Mouse (Mus musculus) heart, embryonic 14.5 days (tissue): ENCODE measurements around the gene Alpk1. TPM values are rescaled to one million over a fixed set of nuclear protein-coding genes. Genes with fewer than 3 reads are reported as not detected.
A peak's percentile ranks its signal among the peaks of the same experiment; 100 is the strongest.

Experiments used
- ATAC-seq: fragments of 200-750 bp; cut with Nextera tagmentation; 2 replicates; pipeline ENCODE4 v1.8.0; 2017; ENCODE audit warnings: low read depth, moderate TSS enrichment; ENCODE audit not compliant: insufficient number of reproducible peaks, insufficient read depth, low FRiP score
- H3K27ac ChIP-seq, 2 experiments: fragments of 200-500 bp in 1 of 2; fragments of 300-500 bp in 1 of 2; sonication (generic) in 1 of 2; replicated peaks in 1 of 2; 2 replicates each; pipeline ENCODE4 v1.5.1; 2012 to 2014; ENCODE audit warnings: low read depth in 2 of 2, low read length in 2 of 2, control low read depth in 1 of 2, mild to moderate bottlenecking in 1 of 2, mixed read lengths in 1 of 2; ENCODE audit not compliant: control insufficient read depth in 1 of 2, insufficient read depth in 1 of 2
- H3K27me3 ChIP-seq: fragments of 300-500 bp; sonication (generic); 2 replicates; pipeline ENCODE4 v1.6.1; 2014; ENCODE audit warnings: mild to moderate bottlenecking, low read length, control low read depth; ENCODE audit not compliant: control insufficient read depth, insufficient read depth
- H3K36me3 ChIP-seq: fragments of 300-500 bp; sonication (generic); 2 replicates; pipeline ENCODE4 v1.6.1; 2014; ENCODE audit warnings: mild to moderate bottlenecking, control low read depth, low read length, mixed read lengths; ENCODE audit not compliant: control insufficient read depth, insufficient read depth
- H3K4me1 ChIP-seq, 2 experiments: fragments of 200-500 bp in 1 of 2; fragments of 300-500 bp in 1 of 2; sonication (generic) in 1 of 2; 2 replicates each; pipeline ENCODE4 v1.6.1; 2012 to 2014; ENCODE audit warnings: low read length in 2 of 2, control low read depth in 1 of 2, mixed read lengths in 1 of 2; ENCODE audit not compliant: control insufficient read depth in 2 of 2, insufficient read depth in 2 of 2
- H3K4me2 ChIP-seq: fragments of 300-500 bp; sonication (generic); 2 replicates; pipeline ENCODE4 v1.6.1; 2014; ENCODE audit warnings: mild to moderate bottlenecking, low read length
- H3K4me3 ChIP-seq, 2 experiments: fragments of 200-500 bp in 1 of 2; fragments of 300-500 bp in 1 of 2; sonication (generic) in 1 of 2; 2 replicates each; pipeline ENCODE4 v1.5.1; 2012 to 2014; ENCODE audit warnings: low read length in 2 of 2, mild to moderate bottlenecking in 2 of 2, control low read depth in 1 of 2, low read depth in 1 of 2, moderate library complexity in 1 of 2; ENCODE audit not compliant: control insufficient read depth in 1 of 2, insufficient read depth in 1 of 2
- H3K9ac ChIP-seq: fragments of 300-500 bp; sonication (generic); 2 replicates; pipeline ENCODE4 v1.6.1; 2014; ENCODE audit warnings: mild to moderate bottlenecking, low read length
- H3K9me3 ChIP-seq: fragments of 300-500 bp; sonication (generic); 2 replicates; pipeline ENCODE4 v1.6.1; 2016; ENCODE audit warnings: low read length, control low read depth; ENCODE audit not compliant: control insufficient read depth
- WGBS: fragments of 180-500 bp; shearing (Covaris S2); extraction: QIAGEN DNeasy Blood & Tissue Kit; methylation state at CpG from one replicate; pipeline ENCODE4 v1.1.7; 2014; 5-methylcytosine and 5-hydroxymethylcytosine counted together
- polyA plus RNA-seq: library from polyadenylated mRNA; unstranded; fragments of >200 nt; fragmentation: Nextera tagmentation; extraction: Ambion mirVana; gene quantifications from 2 replicates; pipeline ENCODE4 v1.2.1, GENCODE M21; 2014

The Alpk1 gene
- polyA plus RNA-seq, 1 experiment from 2014 or later, result 2.0 TPM

DNA sequence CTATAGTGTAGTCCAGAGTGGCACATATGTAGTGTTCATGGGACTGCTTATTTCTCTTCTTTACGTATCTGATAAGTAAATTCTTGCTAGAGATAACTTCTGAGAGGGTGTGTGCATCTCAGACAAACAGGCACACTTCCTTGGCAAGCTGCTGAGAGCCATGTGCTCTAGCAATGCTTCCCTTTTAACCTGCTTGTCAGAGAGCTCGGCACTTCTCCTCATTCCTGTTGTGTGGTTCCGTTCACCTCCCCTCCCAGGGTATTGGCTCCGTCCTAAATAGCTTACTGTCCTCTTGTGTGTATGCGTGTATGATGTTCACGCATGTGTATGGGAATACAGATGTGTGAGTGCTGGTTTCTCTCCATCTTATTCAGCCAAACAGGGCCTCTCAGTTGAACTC is 23.9 kb downstream of the Alpk1 start:
- Histone ChIP-seq H3K4me3 (no peak overlapping the region), H3K4me1 (no peaks in the 10 kb centered on the region), H3K27ac (no peak overlapping the region), H3K9ac (no peak overlapping the region), H3K9me3 (no peaks in the 10 kb centered on the region), H3K4me2 (no peak overlapping the region), H3K36me3 (no peaks in the 10 kb centered on the region), H3K27me3 (peaks cover 33% of the 10 kb centered on the region)
- 67% methylated on average over 6 of the region's 6 CpGs for WGBS
- no peak for ATAC-seq

GRCm38 (mm10) chr3:127749981-127750562 is 30.3 kb downstream of the Alpk1 start:
- Histone ChIP-seq H3K4me3 (0 out of 4 replicates have a peak overlapping the region, but pooled peaks of 1 of the 2 experiments have one; percentile 1), H3K27me3 (peaks cover 48% of the 10 kb centered on the region), H3K4me1 (no peaks in the 10 kb centered on the region), H3K4me2 (peak overlapping the region; percentile 53), H3K9me3 (no peaks in the 10 kb centered on the region), H3K9ac (no peak overlapping the region), H3K36me3 (no peaks in the 10 kb centered on the region), H3K27ac (no peak overlapping the region)
- 22% methylated on average over 12 of the region's 12 CpGs for WGBS
- no peak for ATAC-seq

- peak overlapping the region; percentile 53 for H3K4me2 ChIP-seq
- no peaks in the 10 kb centered on the region for H3K9me3 ChIP-seq
- no peaks in the 10 kb centered on the region for H3K4me1 ChIP-seq
- no peak for ATAC-seq
- 27% methylated on average over 9 of the region's 9 CpGs for WGBS
- peak overlapping the region in 1 of 2 experiments; percentile 0; a peak in 2 of 4 replicates for H3K4me3 ChIP-seq
- H3K27me3 ChIP-seq, result peaks cover 43% of the 10 kb centered on the region
- H3K9ac ChIP-seq, result no peak overlapping the region
- H3K36me3 ChIP-seq, result no peaks in the 10 kb centered on the region
- H3K27ac ChIP-seq, result no peak overlapping the region
These were observed 31.1 kb downstream of the Alpk1 start for GRCm38 (mm10) chr3:127749266-127749665.

GRCm38 (mm10) chr3:127748644-127749043 is 31.7 kb downstream of the Alpk1 start:
- WGBS, result 66% methylated on average over 4 of the region's 4 CpGs
- no peak overlapping the region for H3K4me3 ChIP-seq
- no peaks in the 10 kb centered on the region for H3K9me3 ChIP-seq
- no peak overlapping the region for H3K27ac ChIP-seq
- peaks cover 43% of the 10 kb centered on the region for H3K27me3 ChIP-seq
- H3K9ac ChIP-seq, result no peak overlapping the region
- ATAC-seq, result no peak
- no peaks in the 10 kb centered on the region for H3K36me3 ChIP-seq
- H3K4me2 ChIP-seq, result no peak overlapping the region
- H3K4me1 ChIP-seq, result no peaks in the 10 kb centered on the region

- H3K4me1 ChIP-seq, result no peaks in the 10 kb centered on the region
- no peak overlapping the region for H3K4me3 ChIP-seq
- peaks cover 6% of the 10 kb centered on the region; the same call in 1 of the 2 replicates for H3K9me3 ChIP-seq
- H3K4me2 ChIP-seq, result no peak overlapping the region
- no peak overlapping the region for H3K9ac ChIP-seq
- H3K27me3 ChIP-seq, result peaks cover 43% of the 10 kb centered on the region
- ATAC-seq, result no peak
- 27% methylated on average over 16 of the region's 16 CpGs for WGBS
- H3K36me3 ChIP-seq, result no peaks in the 10 kb centered on the region
- H3K27ac ChIP-seq, result no peak overlapping the region
These were observed 34.3 kb downstream of the Alpk1 start for GRCm38 (mm10) chr3:127745911-127746640.

DNA sequence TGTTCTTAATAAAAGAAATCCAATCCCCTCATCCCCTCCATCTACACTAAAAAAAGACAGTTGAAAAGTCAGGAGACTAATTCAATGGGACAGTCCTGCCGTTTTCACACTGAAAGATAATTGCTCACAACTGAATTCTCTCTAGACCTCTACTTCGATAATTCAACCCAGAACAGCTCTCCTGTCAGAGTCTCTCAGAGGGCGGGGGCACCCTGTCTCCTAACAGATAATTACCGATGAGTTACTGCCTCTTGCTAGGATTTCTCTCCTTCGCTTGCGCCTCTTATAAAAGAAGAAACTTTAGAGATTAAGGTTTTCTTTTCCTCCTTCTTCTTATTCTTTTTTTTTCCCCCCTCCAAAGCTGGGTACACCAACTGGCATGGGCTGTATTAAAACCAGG is 34.8 kb downstream of the Alpk1 start:
- no peak for ATAC-seq
- H3K9me3 ChIP-seq, result peaks cover 6% of the 10 kb centered on the region; the same call in 1 of the 2 replicates
- no peak overlapping the region for H3K4me3 ChIP-seq
- 39% methylated on average over 6 of the region's 6 CpGs for WGBS
- no peaks in the 10 kb centered on the region for H3K36me3 ChIP-seq
- no peak overlapping the region for H3K9ac ChIP-seq
- no peak overlapping the region for H3K4me2 ChIP-seq
- no peaks in the 10 kb centered on the region for H3K4me1 ChIP-seq
- peaks cover 40% of the 10 kb centered on the region for H3K27me3 ChIP-seq
- no peak overlapping the region for H3K27ac ChIP-seq

DNA sequence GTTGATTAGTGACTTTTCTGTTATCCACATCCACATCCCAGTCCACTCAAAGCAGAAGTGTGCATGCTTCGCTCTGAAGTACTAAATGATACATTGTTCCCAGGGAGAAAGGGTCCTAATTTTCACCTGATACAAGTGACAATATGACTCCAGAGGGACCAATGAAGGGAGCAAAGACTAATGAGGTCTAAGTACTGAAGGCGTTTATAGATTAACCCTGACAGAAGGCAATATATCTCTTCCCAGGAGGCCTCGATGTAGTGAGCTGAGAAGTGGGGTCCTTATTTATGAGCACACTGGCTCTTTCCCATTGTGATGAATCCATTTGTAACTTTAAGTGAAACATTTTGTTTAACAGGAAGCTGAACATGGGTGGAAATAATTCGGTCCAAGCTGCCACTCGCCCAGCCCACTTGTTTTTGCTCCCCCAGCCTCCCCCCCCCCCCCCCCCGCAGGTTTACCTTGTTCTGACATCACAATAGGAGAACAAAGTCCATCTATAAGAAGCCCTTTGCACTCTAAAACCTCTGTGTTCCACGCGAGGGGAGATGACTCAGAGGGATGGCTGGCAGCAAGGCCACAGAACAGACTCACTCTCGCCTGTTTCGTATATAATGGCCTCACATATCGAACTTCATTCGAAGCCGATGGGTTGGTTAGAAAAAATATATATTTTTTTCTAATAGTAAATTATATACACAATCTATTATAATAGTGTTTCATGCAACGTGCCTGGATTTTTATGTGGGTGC is 36.5 kb downstream of the Alpk1 start:
- Histone ChIP-seq H3K4me2 (no peak overlapping the region), H3K9me3 (peaks cover 6% of the 10 kb centered on the region; the same call in 1 of the 2 replicates), H3K4me3 (no peak overlapping the region), H3K27ac (no peak overlapping the region), H3K4me1 (no peaks in the 10 kb centered on the region), H3K27me3 (peaks cover 26% of the 10 kb centered on the region), H3K9ac (no peak overlapping the region), H3K36me3 (no peaks in the 10 kb centered on the region)
- no peak for ATAC-seq
- 83% methylated on average over 13 of the region's 14 CpGs for WGBS
